Mouse (Mus musculus) CD4-positive, CD25-positive, alpha-beta regulatory T cell, adult 2 months (primary cell): ENCODE measurements at regions not wholly inside any gene's neighbourhood (a gene's known extent, or its start where the extent isn't known, plus 50 kb on each side); places are given as distances from the start of the nearest gene placed in this dataset.

Experiments used
- DNase-seq: peaks from one replicate; pipeline ENCODE4 v3.0.0-alpha.2; 2012; ENCODE audit warnings: low read depth, low spot score

DNA sequence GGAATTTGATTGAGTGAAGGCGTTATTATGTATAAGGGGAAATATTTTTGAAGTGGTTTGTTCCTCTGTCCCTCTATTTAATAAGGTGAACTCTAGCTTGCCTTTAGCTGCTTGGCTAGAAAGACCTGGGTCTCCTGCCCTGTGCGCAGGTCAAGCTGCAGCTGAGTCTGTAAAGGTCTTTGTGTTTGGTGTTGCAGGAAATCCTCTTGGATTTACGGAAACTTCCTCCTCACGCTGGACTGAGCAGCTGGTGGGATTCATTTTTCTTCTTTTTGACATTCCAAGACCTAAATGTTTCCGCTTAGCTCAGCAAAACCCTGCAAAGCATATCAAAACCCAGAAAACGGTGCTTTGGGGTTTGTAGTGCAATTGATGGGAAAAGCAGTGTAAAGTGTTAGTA is 402.2 kb upstream of the Mmadhc start:
- no peak for DNase-seq

DNA sequence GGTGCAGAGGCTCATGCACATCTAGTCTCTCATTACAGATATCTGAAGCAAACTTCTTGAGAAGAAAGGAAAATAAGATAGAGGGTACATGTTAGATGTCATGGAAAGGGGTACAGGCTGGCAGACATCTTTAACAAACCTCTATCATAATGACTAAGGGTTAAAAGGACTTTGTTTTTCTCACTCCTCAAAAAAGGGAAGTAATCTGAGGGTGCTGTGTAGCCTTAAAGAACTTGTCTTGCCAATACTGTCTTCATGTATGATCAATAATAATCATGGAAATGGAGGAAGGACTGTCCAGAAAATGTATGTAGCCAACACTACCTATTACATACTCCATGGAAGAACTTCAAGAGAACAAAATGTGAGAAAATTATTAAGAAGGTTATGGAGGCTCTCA is 400.0 kb upstream of the Mmadhc start:
- no peak for DNase-seq

DNA sequence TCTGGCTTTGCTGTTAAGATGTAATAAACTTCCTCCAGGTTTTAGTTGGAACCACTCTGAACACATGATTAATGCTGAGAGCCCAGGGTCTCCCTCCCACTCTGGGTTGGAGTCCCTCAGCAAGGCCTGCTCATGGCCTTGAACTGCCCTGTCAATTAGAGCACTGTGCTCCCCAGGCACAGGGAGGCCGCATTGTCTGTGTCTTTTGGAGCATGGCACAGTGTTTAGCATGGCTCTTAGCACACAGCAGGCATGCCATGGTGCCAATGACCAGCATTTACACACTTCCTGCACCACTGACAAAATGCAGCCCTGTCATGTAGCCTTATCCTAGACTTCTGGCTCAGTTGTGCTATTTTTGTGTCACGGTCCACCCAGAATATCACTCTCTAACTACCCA is 398.2 kb upstream of the Mmadhc start:
- no peak for DNase-seq

GRCm38 (mm10) chr2:50693784-50694350 is 397.3 kb upstream of the Mmadhc start:
- no peak for DNase-seq

GRCm38 (mm10) chr2:50690120-50691103 is 393.8 kb upstream of the Mmadhc start:
- no peak for DNase-seq

DNA sequence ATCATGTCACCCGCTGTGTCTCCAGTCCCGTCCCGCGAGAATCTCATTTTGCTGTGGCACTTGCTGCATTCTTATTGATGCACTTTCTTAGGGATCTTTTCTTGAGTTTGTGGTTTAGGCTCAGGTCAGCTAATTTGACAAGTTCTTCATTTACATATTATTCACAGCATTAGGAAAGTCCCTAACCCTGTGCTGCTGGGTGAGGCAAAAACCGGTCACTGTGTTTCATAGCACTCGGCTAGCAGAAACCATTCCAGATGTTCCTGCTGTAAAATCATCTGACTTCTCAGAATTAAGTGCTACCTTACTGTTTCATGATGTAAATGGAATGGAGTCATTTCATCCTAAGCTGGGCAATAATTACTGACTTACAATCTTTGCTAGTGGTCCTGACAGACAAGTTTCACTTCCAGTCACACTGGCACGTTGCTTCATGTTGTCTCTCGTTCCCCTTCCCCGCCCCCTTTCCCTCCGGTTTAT is 391.1 kb upstream of the Mmadhc start:
- no peak for DNase-seq

DNA sequence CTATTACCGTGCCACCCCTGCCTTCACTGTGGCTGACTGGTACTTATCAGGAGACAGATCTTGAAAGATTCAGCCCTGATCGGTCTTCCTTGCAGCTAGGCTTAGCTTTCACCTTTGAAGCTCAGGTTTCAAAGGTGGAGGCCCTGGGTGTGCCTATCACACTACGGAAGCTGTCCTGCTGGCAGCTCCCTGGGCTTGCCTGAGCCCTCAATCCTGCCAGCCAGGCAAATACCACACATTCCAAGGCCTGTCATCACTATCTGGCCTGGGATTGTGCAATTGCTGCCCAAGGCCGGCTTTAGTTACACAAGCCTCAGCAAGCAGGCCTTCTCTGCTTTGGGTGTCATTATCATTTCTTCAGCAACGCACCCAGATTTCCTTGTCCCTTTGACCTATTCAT is 390.6 kb upstream of the Mmadhc start:
- DNase-seq: no peak

DNA sequence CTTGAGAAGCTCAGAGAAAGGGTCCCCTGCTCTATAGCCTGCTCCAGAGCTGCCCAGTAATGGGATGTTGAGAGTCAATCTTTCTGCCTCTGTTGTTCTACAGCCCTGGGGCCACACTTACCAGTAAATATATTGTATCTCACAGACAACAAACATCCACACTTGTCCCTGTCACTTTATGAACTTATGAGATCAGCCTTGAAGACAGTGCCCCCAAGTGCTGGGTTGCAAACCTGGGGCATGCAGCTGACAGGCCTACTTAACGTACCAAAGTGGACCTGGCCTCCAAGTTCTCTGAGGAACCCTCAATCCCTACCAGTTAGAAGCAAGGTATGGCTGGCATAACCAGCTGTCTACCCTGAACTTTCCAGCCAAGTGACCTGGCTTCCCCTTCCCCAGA is 380.9 kb upstream of the Mmadhc start:
- DNase-seq: no peak

DNA sequence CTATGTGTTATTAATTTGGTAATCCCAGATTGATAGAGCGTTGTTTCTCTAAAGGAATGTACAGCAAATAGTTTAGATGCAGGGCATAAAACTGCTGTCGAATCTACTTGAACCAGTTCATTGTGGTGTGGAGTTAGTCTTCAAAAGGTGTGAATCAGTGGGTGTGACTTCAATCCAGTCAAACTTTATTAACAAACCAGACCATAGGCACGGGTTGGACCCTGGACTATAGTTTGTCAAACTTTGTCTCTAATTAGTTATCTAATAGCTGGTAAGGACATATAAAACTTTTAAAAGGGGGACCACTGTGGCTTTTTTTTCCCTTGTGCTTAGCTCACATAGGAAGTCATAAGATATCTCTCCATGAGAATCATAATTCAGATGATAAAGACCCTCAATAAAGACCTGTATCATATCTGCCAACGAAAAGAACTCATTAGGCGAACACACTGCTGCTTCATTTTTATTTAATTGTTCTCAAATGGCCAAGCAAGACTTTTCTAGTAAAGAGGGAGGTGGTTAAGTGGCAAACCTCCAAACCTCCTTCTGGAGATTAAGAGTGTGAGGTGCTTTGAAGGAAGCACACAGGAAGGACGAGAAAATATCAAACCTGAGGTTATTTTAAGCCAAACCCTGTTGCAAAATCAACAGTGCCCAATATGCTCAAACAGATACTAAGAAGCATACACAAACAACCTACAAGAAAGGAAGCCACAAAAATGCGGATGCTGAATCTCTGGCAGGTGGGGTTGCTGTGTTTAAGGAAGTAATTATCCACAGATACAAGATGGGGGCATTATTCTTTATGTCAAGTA is 379.3 kb upstream of the Mmadhc start:
- no peak for DNase-seq

- DNase-seq: no peak
Observed at GRCm38 (mm10) chr2:50674856-50675175, 378.2 kb upstream of the Mmadhc start.

DNA sequence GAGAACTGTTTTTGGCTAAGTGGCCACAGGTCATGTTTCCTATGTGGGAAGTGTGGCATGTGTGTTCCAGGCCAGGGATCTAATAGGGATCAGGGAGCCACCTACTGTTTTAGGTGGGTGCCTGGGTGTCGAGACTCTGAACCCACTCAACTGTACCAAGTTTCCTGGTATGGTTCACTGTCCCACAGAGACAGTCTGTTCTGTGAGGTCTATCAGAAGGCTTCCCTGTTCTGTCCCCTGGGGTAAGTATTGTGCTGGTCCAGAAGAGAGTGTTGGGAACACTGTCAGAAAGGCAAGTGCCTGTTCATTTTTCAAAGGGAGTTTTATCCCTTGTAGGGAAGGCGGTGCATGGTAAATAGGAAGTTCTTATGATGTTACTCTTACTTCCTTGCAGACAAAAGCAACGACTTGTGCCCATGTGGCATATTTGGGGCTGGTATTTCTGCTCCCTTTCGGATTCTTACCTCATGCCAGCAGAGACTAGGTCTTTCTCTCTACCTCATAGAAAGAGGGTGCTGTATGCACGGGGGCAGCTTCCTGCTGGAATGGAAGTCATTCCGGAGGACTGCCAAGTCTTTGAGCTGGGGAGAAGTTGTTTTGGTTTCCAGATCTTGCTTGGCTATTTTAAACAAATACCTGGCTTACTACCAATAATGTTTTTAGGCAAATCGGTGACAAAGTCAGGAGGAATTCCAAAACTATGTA is 377.7 kb upstream of the Mmadhc start:
- DNase-seq: no peak

- no peak for DNase-seq
Observed at GRCm38 (mm10) chr2:50669297-50669696, 372.7 kb upstream of the Mmadhc start.

DNA sequence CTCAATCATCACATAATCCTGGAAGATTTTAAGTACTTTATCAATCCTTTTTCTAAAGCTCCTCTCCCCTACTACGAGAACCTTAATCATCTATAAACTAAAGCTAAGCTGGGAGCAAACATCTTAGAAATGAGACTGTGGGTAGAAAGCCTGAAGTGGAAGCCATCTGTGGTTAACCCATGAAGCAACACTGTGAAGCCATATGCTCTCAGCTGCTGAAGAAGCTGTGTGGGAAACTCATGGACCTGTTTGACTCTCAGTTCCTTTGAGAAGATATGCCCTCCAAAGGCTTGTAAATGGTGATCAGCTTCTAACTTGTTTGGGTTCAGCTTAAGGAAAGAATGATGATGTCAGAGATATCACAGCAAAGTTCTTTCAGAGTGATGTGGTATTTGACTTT is 372.2 kb upstream of the Mmadhc start:
- DNase-seq: no peak

DNA sequence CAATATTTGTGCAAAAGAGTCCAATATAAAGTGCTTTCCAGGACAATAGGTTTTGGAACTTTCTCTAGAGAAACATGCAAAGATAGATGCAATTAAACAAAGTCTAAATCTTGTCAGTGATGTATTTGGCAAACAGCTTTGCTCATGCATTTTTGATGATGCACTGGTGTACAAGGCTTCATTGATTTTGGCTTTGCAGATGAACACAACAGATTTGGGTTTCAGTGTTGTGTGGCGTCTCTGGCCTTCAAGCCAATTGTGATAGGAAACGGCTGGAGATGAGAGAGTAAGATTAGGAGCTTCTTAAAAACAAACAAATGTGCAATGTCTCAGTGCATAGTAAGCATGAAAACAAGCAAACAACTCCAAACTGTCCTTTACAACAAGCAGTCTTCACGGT is 370.6 kb upstream of the Mmadhc start:
- no peak for DNase-seq

DNA sequence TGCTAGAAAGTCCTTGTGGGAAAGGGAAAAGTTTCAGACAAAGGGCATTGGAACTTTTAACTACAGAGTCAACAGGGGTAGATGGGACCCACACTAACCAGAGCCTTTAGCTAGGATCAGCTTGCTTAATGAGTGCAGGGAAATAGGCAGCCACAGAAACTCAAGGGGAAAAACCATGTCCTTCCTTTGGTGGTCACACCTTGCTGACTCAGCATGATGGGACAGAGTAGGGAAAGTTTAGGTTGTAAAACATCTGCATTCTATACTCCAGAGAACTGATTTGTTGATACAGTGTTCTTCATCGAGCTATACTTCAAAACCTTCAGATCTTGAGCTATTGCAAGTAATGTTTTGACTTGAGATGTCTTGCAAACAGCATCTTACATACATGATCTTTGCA is 365.9 kb upstream of the Mmadhc start:
- no peak for DNase-seq

- no peak for DNase-seq
Observed at GRCm38 (mm10) chr2:50660000-50660399, 363.4 kb upstream of the Mmadhc start.

GRCm38 (mm10) chr2:50657826-50658225 is 361.2 kb upstream of the Mmadhc start:
- DNase-seq: no peak

DNA sequence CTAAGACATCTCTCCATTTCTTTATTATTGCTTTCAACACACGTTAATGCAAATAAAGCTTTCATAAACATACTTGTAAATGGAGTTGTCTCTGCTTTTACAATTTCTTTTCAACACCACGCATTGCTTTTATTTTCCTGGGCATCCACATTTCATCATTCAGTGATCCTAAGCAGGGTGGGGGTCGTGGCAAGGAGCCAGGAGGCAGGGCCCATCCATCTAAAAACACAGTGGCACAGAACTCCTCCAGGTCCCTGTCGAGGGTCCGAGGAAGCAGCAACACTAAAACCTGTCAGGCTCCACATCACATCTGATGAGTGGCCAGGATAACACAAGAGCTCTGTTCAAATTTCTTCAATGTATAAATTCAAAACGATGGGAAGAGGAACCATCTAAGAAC is 359.8 kb upstream of the Mmadhc start:
- no peak for DNase-seq

DNA sequence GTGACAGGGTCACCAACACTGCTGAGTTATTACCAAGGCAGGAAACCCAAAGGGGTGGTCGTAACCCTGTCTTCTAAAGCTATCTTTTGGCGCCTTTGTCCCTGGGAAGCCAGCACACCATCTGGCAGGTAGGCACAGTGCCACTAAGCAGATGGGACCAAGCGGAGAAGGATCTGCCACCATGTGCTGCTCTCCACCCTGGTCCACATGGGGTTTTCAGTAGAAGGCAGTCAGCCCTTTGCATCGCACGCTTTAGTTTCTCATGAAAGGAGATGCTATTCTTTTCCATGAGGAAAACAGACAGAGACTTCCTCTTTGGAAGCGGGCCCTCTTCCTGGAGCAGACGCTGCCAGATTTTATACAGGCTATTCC is 358.3 kb upstream of the Mmadhc start:
- DNase-seq: no peak

GRCm38 (mm10) chr2:50654221-50654952 is 357.8 kb upstream of the Mmadhc start:
- no peak for DNase-seq

GRCm38 (mm10) chr2:50653121-50653615 is 356.6 kb upstream of the Mmadhc start:
- no peak for DNase-seq
